Mouse (Mus musculus) gastrocnemius, postnatal 4 days (tissue): ENCODE measurements at regions not wholly inside any gene's neighbourhood (a gene's known extent, or its start where the extent isn't known, plus 50 kb on each side); places are given as distances from the start of the nearest gene placed in this dataset. TPM values are rescaled to one million over a fixed set of nuclear protein-coding genes. Genes with fewer than 3 reads are reported as not detected.

Source experiments
- microRNA-seq: library from miRNA; unstranded; fragments of <30 nt; microRNA quantifications from one replicate; pipeline ENCODE4 v1.2.0, GENCODE M21; 2021

Small RNA genes in the stretch of these regions (microRNA-seq; reads per million reads assigned to microRNA genes)
- gene Mir6341 = not detected
